Mouse (Mus musculus) hindbrain, postnatal 0 days (tissue): ENCODE results near the gene Icam5. TPM values are rescaled to one million over a fixed set of nuclear protein-coding genes. Genes with fewer than 3 reads are reported as not detected.
A peak's percentile ranks its signal among the peaks of the same experiment; 100 is the strongest.

Source experiments
- ATAC-seq: fragments of 200-750 bp; cut with Nextera tagmentation; 2 replicates; pipeline ENCODE4 v1.8.0; 2017; ENCODE audit warnings: mild to moderate bottlenecking, moderate TSS enrichment, moderate library complexity
- DNase-seq: peaks from one replicate; pipeline ENCODE4 v3.0.0-alpha.2; 2015; ENCODE audit warnings: low spot score
- H3K27ac ChIP-seq: fragments of 300-500 bp; sonication (generic); 2 replicates; pipeline ENCODE4 v1.5.1; 2014; ENCODE audit warnings: mild to moderate bottlenecking
- H3K27me3 ChIP-seq: fragments of 300-500 bp; sonication (generic); 2 replicates; pipeline ENCODE4 v1.6.1; 2014; ENCODE audit warnings: low read length, mixed read lengths; ENCODE audit not compliant: insufficient read depth
- H3K36me3 ChIP-seq: fragments of 300-500 bp; sonication (generic); 2 replicates; pipeline ENCODE4 v1.6.1; 2014; ENCODE audit warnings: low read length, mixed read lengths; ENCODE audit not compliant: insufficient read depth
- H3K4me1 ChIP-seq: fragments of 300-500 bp; sonication (generic); 2 replicates; pipeline ENCODE4 v1.6.1; 2014; ENCODE audit warnings: antibody characterized with exemption, low read length, mixed read lengths; ENCODE audit not compliant: insufficient read depth
- H3K4me2 ChIP-seq: fragments of 300-500 bp; sonication (generic); 2 replicates; pipeline ENCODE4 v1.6.1; 2014; ENCODE audit warnings: low read depth, mild to moderate bottlenecking, low read length, moderate library complexity, mixed read lengths
- H3K4me3 ChIP-seq: fragments of 300-500 bp; sonication (generic); 2 replicates; pipeline ENCODE4 v1.5.1; 2014; ENCODE audit warnings: low read length
- H3K9ac ChIP-seq: fragments of 300-500 bp; sonication (generic); replicated peaks from 2 replicates; pipeline ENCODE4 v1.6.1; 2014; ENCODE audit warnings: mild to moderate bottlenecking, low read length, moderate library complexity, mixed read lengths
- H3K9me3 ChIP-seq: fragments of 300-500 bp; sonication (generic); 2 replicates; pipeline ENCODE4 v1.6.1; 2016; ENCODE audit warnings: low read length, mixed read lengths
- CTCF ChIP-seq: IDR thresholded peaks from 2 replicates; pipeline ENCODE4 v1.5.1; 2016; ENCODE audit warnings: antibody characterized with exemption, control low read depth, low read depth
- WGBS: fragments of 180-500 bp; shearing (Covaris S2); extraction: QIAGEN DNeasy Blood & Tissue Kit; methylation state at CpG from one replicate; pipeline ENCODE4 v1.1.7; 2014; 5-methylcytosine and 5-hydroxymethylcytosine counted together
- polyA plus RNA-seq: library from polyadenylated mRNA; unstranded; fragments of >200 nt; fragmentation: Nextera tagmentation; extraction: Ambion mirVana; gene quantifications from 2 replicates; pipeline ENCODE4 v1.2.1, GENCODE M21; 2015
- total RNA-seq: library from RNA; depleted of rRNA; stranded (reverse); fragments of >200 nt; gene quantifications from 2 replicates; pipeline ENCODE4 v1.2.3, GENCODE M21; 2014

Icam5 gene
- total and polyA plus RNA-seq, 2 experiments from 2014 or later, result 3.7 to 9.1 TPM

- no peak within 1 kb of the TSS for H3K27ac ChIP-seq
- H3K27me3 ChIP-seq, result peaks cover 28% of the 10 kb centered on the region
- no peak within 1 kb of the TSS; the same call in 1 of the 2 replicates for H3K9ac ChIP-seq
- H3K9me3 ChIP-seq, result no peaks in the 10 kb centered on the region
- DNase-seq (peak; percentile 78), ATAC-seq (no peak)
- WGBS, result 3% methylated on average over 37 of the region's 37 CpGs
- H3K4me3 ChIP-seq, result peak within 1 kb of the TSS; percentile 27
- peaks cover 25% of the 10 kb centered on the region for H3K4me1 ChIP-seq
- peak within 1 kb of the TSS; percentile 52 for H3K4me2 ChIP-seq
- H3K36me3 ChIP-seq, result no peaks in the 10 kb centered on the region
- peak; percentile 85 for TF ChIP-seq CTCF
Measured at GRCm38 (mm10) chr9:21029291-21030054, 2.4 kb upstream of the Icam5 start, which contains the start of gene Icam4. Icam4 (plus strand) TSS chr9:21029373.

- WGBS, result 26% methylated on average over 22 of the region's 22 CpGs
- Histone ChIP-seq H3K9me3 (no peaks in the 10 kb centered on the region), H3K36me3 (no peaks in the 10 kb centered on the region), H3K27me3 (peaks cover 34% of the 10 kb centered on the region), H3K4me2 (peak overlapping the region; percentile 98; the same call in 1 of the 2 replicates), H3K9ac (no peak overlapping the region), H3K27ac (no peak overlapping the region), H3K4me3 (no peak overlapping the region), H3K4me1 (peaks cover 25% of the 10 kb centered on the region)
- DNase-seq, result no peak
- ATAC-seq, result no peak
- no peak for TF ChIP-seq CTCF
Measured at GRCm38 (mm10) chr9:21030055-21030600, 1.7 kb upstream of the Icam5 start.

- Histone ChIP-seq H3K9me3 (no peaks in the 10 kb centered on the region), H3K27ac (peak overlapping the region; percentile 68; the same call in 1 of the 2 replicates), H3K4me1 (peaks cover 25% of the 10 kb centered on the region), H3K27me3 (peaks cover 40% of the 10 kb centered on the region), H3K9ac (no peak overlapping the region), H3K4me2 (peak overlapping the region; percentile 98), H3K36me3 (no peaks in the 10 kb centered on the region), H3K4me3 (peak overlapping the region; percentile 56)
- under 1% methylated on average over 13 of the region's 13 CpGs for WGBS
- DNase-seq, result peak; percentile 91
- peak; percentile 71 for TF ChIP-seq CTCF
- ATAC-seq, result peak; percentile 75
Measured at GRCm38 (mm10) chr9:21030781-21031250, 1.1 kb upstream of the Icam5 start.

GRCm38 (mm10) chr9:21031251-21031895 lies 500 bp upstream of the Icam5 start:
- Histone ChIP-seq H3K9me3 (no peaks in the 10 kb centered on the region), H3K4me3 (peak overlapping the region; percentile 56), H3K36me3 (no peaks in the 10 kb centered on the region), H3K27me3 (peaks cover 46% of the 10 kb centered on the region), H3K27ac (peak overlapping the region; percentile 68; the same call in 1 of the 2 replicates), H3K4me1 (peaks cover 29% of the 10 kb centered on the region), H3K9ac (peak overlapping the region; percentile 59), H3K4me2 (peak overlapping the region; percentile 98)
- TF ChIP-seq CTCF, result no peak; the same call in 1 of the 2 replicates
- ATAC-seq (peak; percentile 63), DNase-seq (peak; percentile 81)
- 0% methylated on average over 36 of the region's 36 CpGs for WGBS

- ATAC-seq (no peak), DNase-seq (no peak)
- no peaks in the 10 kb centered on the region for H3K36me3 ChIP-seq
- no peak for TF ChIP-seq CTCF
- H3K27ac ChIP-seq, result no peak overlapping the region
- H3K4me1 ChIP-seq, result peaks cover 40% of the 10 kb centered on the region
- H3K4me2 ChIP-seq, result peak overlapping the region; percentile 98
- 2% methylated on average over 7 of the region's 7 CpGs for WGBS
- H3K4me3 ChIP-seq, result peak overlapping the region; percentile 56
- H3K9me3 ChIP-seq, result no peaks in the 10 kb centered on the region
- peak overlapping the region; percentile 59 for H3K9ac ChIP-seq
- H3K27me3 ChIP-seq, result peaks cover 57% of the 10 kb centered on the region
Measured at GRCm38 (mm10) chr9:21032491-21032890, 618 bp downstream of the Icam5 start.

GRCm38 (mm10) chr9:21033136-21033535 lies 1.3 kb downstream of the Icam5 start:
- Histone ChIP-seq H3K9ac (no peak overlapping the region; the same call in 1 of the 2 replicates), H3K4me1 (peaks cover 46% of the 10 kb centered on the region)
- TF ChIP-seq CTCF, result no peak

More at GRCm38 (mm10) chr9:21033136-21033535, 1.3 kb downstream of the Icam5 start:
- WGBS, result 1% methylated on average over 34 of the region's 34 CpGs
- no peak for ATAC-seq
- Histone ChIP-seq H3K36me3 (no peaks in the 10 kb centered on the region), H3K27ac (no peak overlapping the region), H3K9me3 (no peaks in the 10 kb centered on the region), H3K4me3 (peak overlapping the region; percentile 56), H3K4me2 (peak overlapping the region; percentile 98), H3K27me3 (peaks cover 63% of the 10 kb centered on the region)
- peak; percentile 68 for DNase-seq
